Mouse (Mus musculus): ENCODE measurements around the gene Fut2.

The Fut2 gene

GRCm38 (mm10) chr7:45638623-45639401, 27.4 kb downstream of the Fut2 start:
- no peak for DNase-seq (ENCODE audit: low read depth, low spot score)

DNA sequence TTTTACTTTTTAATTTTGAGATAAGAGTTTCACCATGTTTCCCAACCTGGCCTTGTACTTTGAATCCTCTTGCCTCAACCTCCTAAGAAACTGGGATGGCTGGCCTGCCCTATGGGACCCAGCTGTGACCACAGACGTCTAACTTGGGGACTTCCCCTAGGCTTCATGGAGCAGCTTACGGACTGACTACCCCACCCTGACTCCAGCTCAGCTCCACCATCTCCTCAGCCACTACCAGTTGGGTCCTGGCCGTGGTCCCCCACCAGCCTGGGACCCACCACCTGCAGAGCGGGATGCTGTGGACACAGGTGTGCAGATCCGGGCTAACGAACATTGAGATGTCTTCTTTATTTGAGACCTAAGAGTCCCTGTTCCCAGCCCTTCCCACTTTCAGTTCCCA, 28.5 kb downstream of the Fut2 start:
- DNase-seq (ENCODE audit: low read depth, low spot score), result no peak

- DNase-seq (ENCODE audit: low read depth, low spot score), result no peak
Measured at GRCm38 (mm10) chr7:45635711-45636688, 30.2 kb downstream of the Fut2 start.

GRCm38 (mm10) chr7:45634946-45635681, 31.1 kb downstream of the Fut2 start:
- no peak for DNase-seq (ENCODE audit: low read depth, low spot score)

- no peak for DNase-seq (ENCODE audit: low read depth, low spot score)
Measured at GRCm38 (mm10) chr7:45632499-45632898, 33.7 kb downstream of the Fut2 start.

DNA sequence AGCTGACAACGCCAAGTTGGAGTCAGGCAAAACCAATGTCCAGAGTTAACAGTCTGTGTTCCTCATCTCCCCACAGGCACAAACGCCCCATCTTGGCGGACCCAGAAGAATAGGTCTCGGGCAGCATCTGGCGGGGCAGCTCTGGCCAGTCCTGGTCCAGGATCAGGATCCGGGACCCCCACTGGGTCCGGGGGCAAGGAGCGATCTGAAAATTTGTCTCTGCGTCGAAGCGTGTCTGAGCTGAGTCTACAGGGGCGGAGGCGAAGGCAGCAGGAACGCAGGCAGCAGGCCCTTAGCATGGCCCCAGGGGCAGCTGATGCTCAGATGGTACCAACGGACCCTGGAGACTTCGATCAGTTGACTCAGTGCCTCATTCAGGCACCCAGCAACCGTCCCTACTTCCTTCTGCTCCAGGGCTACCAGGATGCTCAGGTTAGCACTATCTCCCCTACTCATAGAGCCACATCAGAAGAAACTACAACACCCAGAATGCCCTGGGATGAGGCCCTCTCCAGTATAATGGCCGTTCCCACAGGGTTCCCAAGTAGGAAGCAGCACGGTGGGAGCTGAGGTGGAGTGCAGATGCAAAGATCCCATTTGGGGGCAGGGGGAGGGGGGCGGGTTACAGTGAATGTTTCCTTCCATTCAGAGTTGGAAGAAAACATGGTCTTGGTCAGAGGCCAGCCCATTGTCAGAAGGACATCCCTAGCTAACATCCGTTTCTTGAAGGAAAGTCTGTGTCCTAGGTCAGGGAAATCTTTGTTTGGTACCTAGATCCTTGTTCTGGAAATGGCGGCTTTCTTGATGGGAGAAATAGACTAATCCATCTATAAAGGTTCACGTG, 35.9 kb downstream of the Fut2 start:
- no peak for DNase-seq (ENCODE audit: low read depth, low spot score)

GRCm38 (mm10) chr7:45628364-45629294, 37.6 kb downstream of the Fut2 start:
- peak; percentile 42 for DNase-seq (ENCODE audit: low read depth, low spot score)

GRCm38 (mm10) chr7:45627261-45627660, 38.9 kb downstream of the Fut2 start, which contains the start of gene Rasip1:
Gene Rasip1 (plus strand): TSS chr7:45627488.
- no peak for DNase-seq (ENCODE audit: low read depth, low spot score)

DNA sequence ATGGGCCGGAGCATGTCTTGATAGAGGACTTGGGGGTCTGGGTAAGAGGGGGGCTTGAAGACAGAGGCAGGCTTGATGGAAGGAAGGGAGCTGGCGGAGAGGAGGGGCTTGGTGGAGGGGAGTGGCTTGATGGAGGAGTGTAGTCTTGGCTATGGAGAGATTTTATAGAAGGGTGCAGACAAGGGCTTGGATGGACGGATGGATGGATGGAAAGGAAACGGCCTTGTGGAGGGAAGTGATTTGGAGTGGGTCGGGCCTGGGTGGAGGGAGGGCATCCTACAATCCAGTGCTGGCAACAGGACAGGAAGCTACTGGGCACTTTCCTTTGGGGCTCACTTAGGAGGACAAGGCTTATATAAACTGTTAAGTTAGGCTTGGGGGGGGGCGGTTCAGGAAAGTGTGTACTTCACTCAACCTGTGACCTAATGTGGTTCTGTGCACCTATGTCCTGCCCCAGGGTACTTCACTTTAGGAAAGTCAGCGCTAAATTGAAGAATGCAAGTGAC, 39.6 kb downstream of the Fut2 start:
- no peak for DNase-seq (ENCODE audit: low read depth, low spot score)

DNA sequence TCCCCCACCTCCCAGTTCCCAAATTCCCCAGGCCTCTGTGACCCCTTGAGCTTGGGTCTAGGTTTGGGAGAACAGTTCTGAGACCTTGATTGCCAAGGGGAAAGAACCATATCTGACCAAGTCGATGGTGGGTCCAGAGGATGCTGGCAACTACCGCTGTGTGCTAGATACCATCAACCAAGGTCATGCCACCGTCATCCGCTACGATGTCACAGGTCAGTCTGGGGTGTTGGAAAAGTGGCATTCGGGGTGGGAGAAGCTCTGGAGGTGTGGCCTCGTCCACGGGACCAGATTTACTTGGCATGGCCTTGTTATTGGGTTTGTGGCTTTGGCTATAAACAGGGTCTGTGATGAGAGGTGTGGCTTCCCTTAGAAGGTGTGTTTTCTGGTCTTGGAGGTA, 40.7 kb downstream of the Fut2 start:
- no peak for DNase-seq (ENCODE audit: low read depth, low spot score)

- DNase-seq (ENCODE audit: low read depth, low spot score), result no peak
Measured at GRCm38 (mm10) chr7:45624718-45625117, 41.5 kb downstream of the Fut2 start.

- no peak for DNase-seq (ENCODE audit: low read depth, low spot score)
Measured at GRCm38 (mm10) chr7:45623507-45623906, 42.7 kb downstream of the Fut2 start.

DNA sequence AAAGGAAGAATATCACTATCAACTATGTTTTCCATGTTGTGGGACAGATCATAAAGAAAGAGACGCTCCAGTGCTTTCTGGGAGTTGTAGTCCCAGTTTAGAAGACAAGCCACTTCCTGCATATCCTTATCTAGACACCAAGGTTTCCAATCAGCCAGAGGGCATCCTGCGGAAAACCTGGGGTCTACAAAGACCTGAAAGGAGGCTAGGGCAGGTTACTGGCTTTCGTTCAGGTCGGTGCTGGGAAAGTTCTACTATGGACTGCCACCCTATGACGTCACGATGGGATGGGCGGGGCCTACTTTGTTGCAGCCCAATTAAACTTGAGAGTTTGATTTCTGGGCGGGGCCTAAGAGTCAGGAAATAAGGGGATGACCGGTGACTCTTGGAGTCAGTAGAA, 44.8 kb downstream of the Fut2 start, which contains the start of gene Izumo1:
Gene Izumo1, plus strand, starts transcription at position 369 of the 400 bp plus-strand sequence.
- DNase-seq (ENCODE audit: low read depth, low spot score), result peak; percentile 25

DNA sequence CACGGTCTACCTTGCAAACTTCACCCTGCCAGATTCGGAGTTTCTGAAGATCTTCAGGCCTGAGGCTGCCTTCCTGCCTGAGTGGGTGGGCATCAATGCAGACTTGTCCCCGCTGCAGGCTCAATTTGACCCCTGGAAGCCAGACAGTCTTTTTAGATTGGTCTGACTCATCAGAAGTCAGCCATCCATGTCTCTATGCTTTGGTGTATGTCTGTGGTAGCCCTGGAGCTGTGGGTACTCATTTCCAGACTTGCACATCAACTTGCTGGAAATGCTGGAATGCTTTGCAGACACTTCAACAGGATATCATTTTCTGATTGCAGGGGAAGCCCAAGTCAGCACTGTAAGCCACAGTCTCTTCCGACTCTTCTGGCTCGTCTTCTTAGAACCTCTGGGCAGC, 46.6 kb downstream of the Fut2 start:
- DNase-seq (ENCODE audit: low read depth, low spot score), result no peak

GRCm38 (mm10) chr7:45618316-45618715, 47.9 kb downstream of the Fut2 start:
- DNase-seq (ENCODE audit: low read depth, low spot score), result no peak

GRCm38 (mm10) chr7:45617042-45617695, 49.0 kb downstream of the Fut2 start, which contains the start of gene Fut1:
Gene Fut1 (plus strand): TSS chr7:45617289.
- DNase-seq (ENCODE audit: low read depth, low spot score), result no peak

- DNase-seq (ENCODE audit: low read depth, low spot score), result no peak
Measured at GRCm38 (mm10) chr7:45616277-45616676, 49.9 kb downstream of the Fut2 start.

- DNase-seq (ENCODE audit: low read depth, low spot score), result no peak
Measured at GRCm38 (mm10) chr7:45609511-45609910, 56.7 kb downstream of the Fut2 start.

All from c-Kit-negative CD71-positive TER-119-positive erythroid progenitor cells, embryonic 14.5 days (primary cell).